Mouse (Mus musculus) thymus, adult 2 months (tissue): ENCODE measurements around the gene 6030408B16Rik.

Experiments
- CTCF ChIP-seq: fragments of 200-500 bp; IDR thresholded peaks from 2 replicates; pipeline ENCODE4 v1.5.1; 2012; ENCODE audit warnings: mild to moderate bottlenecking, control low read depth, low read length, moderate library complexity, borderline replicate concordance; ENCODE audit not compliant: control insufficient read depth, poor library complexity, insufficient read depth; ENCODE audit errors: extremely low read depth
- POLR2A ChIP-seq: fragments of 200-500 bp; IDR thresholded peaks from 2 replicates; pipeline ENCODE4 v1.6.1; 2012; ENCODE audit warnings: mild to moderate bottlenecking, low read length, control low read depth, moderate library complexity; ENCODE audit not compliant: control insufficient read depth, poor library complexity, insufficient read depth; ENCODE audit errors: extremely low read depth

- TF ChIP-seq POLR2A (no peak), CTCF (no peak)
Measured at GRCm38 (mm10) chr15:101333165-101333564, 40.2 kb downstream of the 6030408B16Rik start.
